Mouse (Mus musculus): Measurements from ENCODE around the gene Galk1.

Galk1 gene

DNA sequence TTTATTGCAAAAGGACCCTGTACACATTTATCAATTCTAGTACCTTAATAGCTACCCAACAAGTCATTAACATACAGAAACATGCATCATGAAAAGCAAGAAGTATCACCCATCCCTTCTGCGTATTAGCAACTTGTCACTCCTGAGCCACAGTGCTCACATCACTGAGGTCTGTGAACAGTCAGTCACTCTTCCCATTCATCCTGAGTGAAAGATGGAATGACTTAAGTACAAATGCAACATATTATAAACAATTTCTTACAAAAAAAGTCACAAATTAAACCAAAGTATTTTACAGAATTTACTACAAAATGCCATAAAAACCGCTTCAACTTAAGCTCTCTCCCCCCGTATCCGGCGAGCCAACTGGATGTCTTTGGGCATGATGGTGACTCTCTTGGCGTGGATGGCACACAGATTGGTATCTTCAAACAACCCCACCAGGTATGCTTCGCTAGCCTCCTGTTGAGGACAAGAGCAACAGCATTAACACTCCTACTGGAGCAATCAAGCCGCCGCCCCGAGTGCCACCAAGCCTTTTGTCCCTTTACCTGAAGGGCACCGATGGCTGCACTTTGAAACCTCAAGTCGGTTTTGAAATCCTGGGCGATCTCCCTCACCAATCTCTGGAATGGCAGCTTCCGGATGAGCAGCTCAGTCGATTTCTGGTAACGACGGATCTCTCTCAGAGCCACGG lies 10.7 kb upstream of the Galk1 start:
- POLR2A ChIA-PET = interaction anchor here (0.5 to 10.7 kb wide), 64 partner anchors 8 to 459 kb away, joined by 3 to 392 read pairs (median 14); partner anchors contain the start of genes Galk1 (in 4 of the 4), Recql5 (in 3 of the 4), Sap30bp (in 3 of the 4) and Grb2 (in 2 of the 4)

DNA sequence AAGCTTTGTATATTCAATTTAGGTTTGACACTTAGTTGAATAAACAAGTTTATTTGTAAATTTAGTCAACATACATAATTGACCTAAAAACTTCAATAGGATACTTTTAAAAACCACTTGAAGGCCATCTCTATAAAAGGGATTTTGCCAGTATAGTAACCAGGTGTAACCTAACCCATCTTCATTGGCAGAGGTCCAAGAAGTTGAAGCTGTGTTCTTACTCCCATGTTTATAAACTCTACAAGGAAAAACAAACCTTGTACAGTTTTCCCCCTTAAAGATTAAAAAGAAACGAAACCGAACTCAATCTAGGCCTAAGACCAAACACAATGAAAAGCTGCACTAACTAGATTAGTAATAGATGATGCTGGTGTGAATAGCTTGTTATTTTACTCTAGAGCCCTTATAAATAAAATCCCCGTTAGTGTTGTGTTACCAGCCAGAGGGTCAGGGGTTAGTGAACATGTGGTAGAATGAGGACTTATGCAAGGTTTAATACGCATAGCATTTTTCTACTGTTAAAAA lies 9.8 kb upstream of the Galk1 start:
- ChIA-PET POLR2A (interaction anchor here (0.7 to 10.7 kb wide), 35 partner anchors 8 to 394 kb away, joined by 3 to 392 read pairs (median 4); partner anchors contain the start of genes Galk1 (in 3 of the 4), Unk (in 3 of the 4), Recql5 (in 2 of the 4) and Sap30bp (in 2 of the 4)), CTCF (interaction anchor here in 1 of 4 experiments (0.5 kb wide), 1 partner anchor 424 kb away, joined by 3 read pairs; no protein-coding TSS in a partner anchor)

More for the DNA sequence above, 10.7 kb upstream of the Galk1 start:
- CTCF ChIA-PET = interaction anchor here in 2 of 4 experiments (0.6 to 1.8 kb wide), 2 partner anchors 35 to 385 kb away, joined by 3 read pairs; no protein-coding TSS in a partner anchor

DNA sequence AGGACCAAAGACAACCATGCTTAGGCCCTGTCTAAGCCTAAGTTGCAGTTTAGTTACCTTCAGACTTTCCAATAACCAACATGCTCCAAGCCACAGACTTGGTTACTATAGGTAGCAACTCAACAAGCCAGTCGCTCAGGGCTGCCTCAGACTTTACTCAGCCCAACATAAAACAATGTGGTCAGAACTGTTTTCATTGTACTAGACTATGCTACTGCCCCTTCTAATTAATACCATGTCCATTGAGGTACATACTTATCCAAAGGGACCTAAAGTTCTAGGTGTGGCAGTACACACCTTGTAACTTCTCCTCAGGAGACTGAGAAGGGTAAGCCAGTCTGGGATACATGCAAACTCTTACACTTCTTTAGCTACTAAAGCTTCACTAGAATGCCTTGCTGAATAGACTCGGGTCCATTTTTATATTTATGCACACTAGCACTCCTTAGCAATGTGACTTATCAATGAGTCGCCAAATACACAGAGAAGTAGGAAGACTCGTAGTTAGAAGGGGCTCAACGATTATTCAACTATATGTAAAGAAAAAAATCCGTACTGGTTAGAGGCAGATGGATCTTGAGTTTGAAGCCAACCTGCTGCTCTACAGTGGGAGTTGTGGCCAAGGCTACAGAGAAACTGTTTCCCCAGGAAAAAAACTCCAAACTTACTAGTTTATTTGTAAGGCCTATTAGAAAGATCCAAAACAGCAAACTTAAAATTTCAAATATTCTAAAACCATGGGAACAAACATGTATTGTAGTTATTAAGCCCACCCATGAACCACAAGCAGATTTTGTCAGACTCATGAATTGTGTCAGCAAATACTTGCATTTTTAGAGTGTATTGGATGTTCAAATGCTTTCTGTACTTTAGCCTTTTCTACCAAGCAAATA lies 9.1 kb upstream of the Galk1 start:
- ChIA-PET CTCF (interaction anchor here (0.5 to 1.9 kb wide), 10 partner anchors 10 to 425 kb away, joined by 3 to 11 read pairs (median 5); partner anchors contain the start of gene Itgb4 (in 1 of the 4)), POLR2A (interaction anchor here (0.6 to 10.7 kb wide), 67 partner anchors 9 to 1749 kb away, joined by 3 to 392 read pairs (median 4); partner anchors contain the start of genes Galk1 (in 4 of the 4), Recql5 (in 3 of the 4), Sap30bp (in 3 of the 4) and Unk (in 3 of the 4))

DNA sequence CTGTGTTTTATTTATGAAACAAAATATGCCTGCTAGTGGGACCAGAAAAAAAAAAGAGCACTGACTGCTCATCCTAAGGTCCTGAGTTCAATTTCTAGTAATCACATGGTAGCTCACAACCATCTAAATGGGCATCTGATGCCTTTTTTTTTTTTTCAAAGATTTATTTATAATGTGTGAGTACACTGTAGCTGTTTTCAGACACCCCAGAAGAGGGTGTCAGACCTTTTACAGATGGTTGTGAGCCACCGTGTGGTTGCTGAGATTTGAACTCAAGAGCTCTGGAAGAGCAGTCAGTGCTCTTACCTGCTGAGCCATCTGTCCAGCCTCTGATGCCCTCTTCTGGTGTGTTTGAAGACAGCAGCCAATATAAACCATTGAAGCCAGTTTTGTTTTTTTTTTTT lies 8.0 kb upstream of the Galk1 start:
- ChIA-PET POLR2A (interaction anchor here (0.6 to 10.7 kb wide), 73 partner anchors 8 to 1750 kb away, joined by 3 to 392 read pairs (median 3); partner anchors contain the start of genes Galk1 (in 4 of the 4), Unk (in 3 of the 4), Recql5 (in 2 of the 4) and Sap30bp (in 2 of the 4)), CTCF (interaction anchor here (0.6 to 2.3 kb wide), 28 partner anchors 9 to 483 kb away, joined by 3 to 11 read pairs (median 3); partner anchors contain the start of gene Itgb4 (in 1 of the 4))

DNA sequence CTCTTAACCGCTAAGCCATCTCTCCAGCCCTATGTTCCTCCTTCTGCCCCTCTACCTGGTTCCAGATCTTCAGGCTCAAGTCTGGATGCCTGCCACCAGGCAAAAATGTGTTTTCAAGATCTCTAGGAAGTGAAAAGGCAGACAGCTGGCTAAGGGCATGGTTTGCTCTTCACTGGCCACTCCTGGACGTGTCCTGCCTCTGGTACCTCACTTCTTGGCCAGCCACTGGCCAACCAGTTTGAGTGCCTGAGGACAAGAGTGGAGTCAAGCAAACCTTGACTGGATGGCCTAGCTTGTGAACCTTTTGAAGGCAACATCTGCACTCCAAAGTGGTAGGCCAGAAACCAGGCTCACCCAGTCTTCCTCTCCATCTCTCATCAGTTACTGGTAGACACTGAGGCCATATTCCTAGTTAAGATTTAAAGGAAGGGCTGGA lies 7.5 kb upstream of the Galk1 start:
- ChIA-PET POLR2A (interaction anchor here (0.6 to 10.7 kb wide), 51 partner anchors 8 to 407 kb away, joined by 3 to 392 read pairs (median 4); partner anchors contain the start of genes Galk1 (in 3 of the 4), Unk (in 3 of the 4), Fbf1 (in 1 of the 4) and Mif4gd (in 1 of the 4)), CTCF (interaction anchor here (0.6 to 2.3 kb wide), 16 partner anchors 9 to 426 kb away, joined by 3 to 9 read pairs (median 3); no protein-coding TSS in a partner anchor)

DNA sequence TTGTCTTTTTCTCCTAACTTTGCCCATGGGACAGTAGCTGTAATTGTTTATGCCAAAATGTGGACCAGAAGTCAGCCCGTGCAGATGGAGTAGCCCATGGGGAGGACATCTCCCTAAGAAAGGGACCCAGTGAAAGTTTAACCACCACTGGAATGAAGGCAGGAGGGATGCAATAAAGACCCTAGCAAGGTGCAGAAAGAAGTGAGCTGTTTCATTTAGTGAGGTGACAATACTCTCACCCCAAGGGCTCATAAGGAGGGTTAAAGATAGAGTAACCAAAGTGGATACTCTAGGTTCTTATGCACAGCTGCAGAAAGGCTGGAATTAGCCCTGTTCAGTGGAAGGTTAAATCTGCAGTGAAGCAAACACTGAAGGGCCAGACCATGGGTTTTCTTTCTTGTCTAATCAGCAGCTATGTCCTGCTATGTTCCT lies 6.9 kb upstream of the Galk1 start:
- CTCF ChIA-PET = interaction anchor here in 3 of 4 experiments (0.8 to 2.3 kb wide), 6 partner anchors 8 to 297 kb away, joined by 3 to 8 read pairs (median 4); no protein-coding TSS in a partner anchor
- POLR2A ChIA-PET = interaction anchor here (0.6 to 10.7 kb wide), 31 partner anchors 7 to 406 kb away, joined by 3 to 392 read pairs (median 4); partner anchors contain the start of genes Galk1 (in 3 of the 4), Unk (in 2 of the 4), Fbf1 (in 1 of the 4) and Mif4gd (in 1 of the 4)

DNA sequence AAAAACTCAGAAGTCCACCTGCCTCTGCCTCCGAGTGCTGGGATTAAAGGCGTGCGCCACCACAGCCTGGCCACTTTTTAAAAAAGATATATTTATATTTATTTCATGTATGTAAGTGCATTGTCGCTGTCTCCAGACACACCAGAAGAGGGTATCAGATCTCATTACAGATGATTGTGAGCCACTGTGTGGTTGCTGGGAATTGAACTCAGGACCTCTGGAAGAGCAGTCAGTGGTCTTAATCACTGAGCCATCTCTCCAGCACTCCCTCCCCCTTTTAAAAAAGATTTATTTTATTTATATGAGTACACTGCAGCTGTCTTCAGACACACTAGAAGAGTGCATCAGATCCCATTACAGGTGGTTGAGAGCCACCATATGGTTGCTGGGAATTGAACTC lies 6.3 kb upstream of the Galk1 start:
- POLR2A ChIA-PET = interaction anchor here (0.6 to 10.7 kb wide), 32 partner anchors 7 to 484 kb away, joined by 3 to 145 read pairs (median 4); partner anchors contain the start of genes Unk (in 2 of the 4), Fbf1 (in 1 of the 4), Galk1 (in 1 of the 4) and Mif4gd (in 1 of the 4)
- CTCF ChIA-PET = interaction anchor here (0.7 to 2.3 kb wide), 13 partner anchors 10 to 296 kb away, joined by 3 to 20 read pairs (median 5); partner anchors contain the start of gene Smim5 (in 2 of the 4)

DNA sequence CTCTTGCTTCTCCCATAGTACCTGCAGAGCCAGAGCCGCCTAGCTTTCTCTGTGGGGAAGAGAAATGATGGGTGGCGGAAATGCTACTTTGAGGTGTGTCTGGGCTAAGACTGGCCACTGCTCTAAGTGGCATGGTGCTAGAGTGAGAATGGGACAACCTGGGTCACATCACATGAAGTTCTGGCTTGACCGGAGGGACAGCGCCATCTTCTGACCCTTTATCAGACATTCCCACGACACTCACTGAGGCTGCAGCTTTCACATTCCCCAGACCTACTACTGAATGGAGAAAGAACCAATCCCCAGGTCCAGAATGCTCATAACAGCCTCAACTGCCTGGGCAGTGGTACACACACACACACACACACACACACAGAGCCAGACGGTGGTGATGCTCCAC lies 5.6 kb upstream of the Galk1 start:
- ChIA-PET POLR2A (interaction anchor here (0.5 to 10.7 kb wide), 50 partner anchors 10 to 483 kb away, joined by 3 to 145 read pairs (median 4); partner anchors contain the start of genes Unk (in 2 of the 4), Mif4gd (in 1 of the 4), Mrpl38 (in 1 of the 4) and Recql5 (in 1 of the 4)), CTCF (interaction anchor here (0.5 to 2.4 kb wide), 45 partner anchors 9 to 457 kb away, joined by 3 to 21 read pairs (median 4); partner anchors contain the start of genes Smim5 (in 2 of the 4), Recql5 (in 1 of the 4) and Sap30bp (in 1 of the 4))

DNA sequence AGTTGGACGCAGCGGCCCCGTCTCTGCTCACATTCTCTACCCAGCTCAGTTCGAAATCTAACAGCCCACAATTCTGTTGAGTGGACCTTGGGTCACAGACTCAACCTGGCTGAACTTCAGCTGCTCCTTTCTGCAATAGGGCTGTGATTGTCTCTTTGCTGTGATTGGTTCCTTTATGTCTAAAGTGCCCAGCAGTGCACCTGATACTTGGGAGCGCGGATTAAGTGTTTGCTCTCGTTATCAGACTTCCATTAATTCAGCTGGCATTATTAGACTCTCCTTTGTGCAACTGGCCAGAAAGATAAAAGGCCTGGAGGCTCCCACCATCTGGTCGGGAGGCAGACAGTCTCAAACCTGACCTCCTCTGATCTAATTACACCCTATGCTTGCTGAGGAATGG lies 2.3 kb upstream of the Galk1 start:
- ChIA-PET CTCF (interaction anchor here in 1 of 4 experiments (0.6 to 0.8 kb wide), 2 partner anchors 26 to 520 kb away, joined by 3 to 4 read pairs; no protein-coding TSS in a partner anchor), POLR2A (interaction anchor here in 3 of 4 experiments (0.9 to 13.1 kb wide), 9 partner anchors 8 to 307 kb away, joined by 3 to 392 read pairs (median 10); partner anchors contain the start of genes Grb2 (in 1 of the 3) and Unk (in 1 of the 3))

DNA sequence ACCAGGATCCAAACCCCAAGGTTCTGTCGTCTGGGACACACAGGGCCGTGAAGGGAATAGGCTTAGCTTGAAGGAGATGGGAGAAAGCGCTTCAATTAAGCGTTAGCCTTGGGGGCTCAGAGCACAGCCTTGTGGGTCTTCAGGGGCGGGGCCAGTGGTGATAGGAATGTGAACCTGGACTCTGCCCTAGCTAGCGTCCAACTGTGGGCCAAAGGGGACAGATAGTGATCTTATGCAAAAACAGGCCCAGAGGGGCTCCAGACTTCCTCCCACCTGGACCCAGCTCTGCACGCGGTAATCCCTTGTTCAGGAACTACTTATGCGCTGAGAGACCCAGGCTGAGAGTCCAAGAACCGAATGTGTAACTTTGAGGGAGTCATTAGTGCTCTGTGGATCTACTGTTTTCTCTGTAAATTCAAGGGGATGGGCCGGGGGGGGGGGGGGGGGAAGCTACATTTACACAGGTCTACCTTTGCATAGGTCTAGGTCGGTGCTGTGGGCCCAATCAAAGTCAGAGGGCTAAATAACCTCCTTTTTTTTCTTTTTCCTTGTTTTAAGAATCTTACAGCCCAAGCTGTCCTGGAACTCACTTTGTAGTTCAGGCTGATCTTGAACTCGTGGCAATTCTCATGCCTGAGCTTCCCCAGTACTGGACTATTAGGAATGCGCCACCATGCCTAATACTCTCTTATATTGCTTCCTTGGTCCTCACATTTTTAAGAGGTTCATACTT lies 824 bp downstream of the Galk1 start:
- CTCF ChIA-PET = interaction anchor here (0.6 to 2.5 kb wide), 17 partner anchors 8 to 291 kb away, joined by 3 to 14 read pairs (median 5); partner anchors contain the start of genes Caskin2 (in 1 of the 4) and Mrpl38 (in 1 of the 4)
- POLR2A ChIA-PET = interaction anchor here (0.5 to 13.1 kb wide), 74 partner anchors 8 to 613 kb away, joined by 3 to 392 read pairs (median 4); partner anchors contain the start of genes Recql5 (in 2 of the 4), Sap30bp (in 2 of the 4), Unk (in 2 of the 4) and Grb2 (in 1 of the 4)

DNA sequence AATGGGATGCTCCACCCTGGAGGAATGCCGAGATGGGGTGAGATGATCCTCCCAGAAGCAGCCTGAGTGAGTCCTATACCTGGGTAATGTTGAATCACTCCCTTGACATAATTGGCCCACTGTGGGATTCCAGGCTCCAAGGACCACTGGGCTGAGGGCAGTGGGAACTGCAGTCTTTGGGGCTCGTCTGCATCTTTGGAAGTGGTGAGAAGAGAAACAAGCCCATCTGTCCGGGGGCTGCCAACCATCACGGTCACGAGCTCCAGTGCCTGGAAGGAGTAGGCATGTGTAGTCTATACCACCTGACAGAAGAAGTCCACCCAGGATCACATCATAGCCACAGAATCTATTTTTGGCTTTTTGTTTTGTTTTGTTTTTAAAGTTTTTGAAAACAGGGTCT lies 1.6 kb downstream of the Galk1 start:
- POLR2A ChIA-PET = interaction anchor here (0.6 to 13.1 kb wide), 23 partner anchors 9 to 613 kb away, joined by 3 to 392 read pairs (median 6); partner anchors contain the start of genes Unk (in 2 of the 4), Recql5 (in 1 of the 4) and Sap30bp (in 1 of the 4)
- CTCF ChIA-PET = interaction anchor here in 3 of 4 experiments (0.6 to 2.5 kb wide), 8 partner anchors 9 to 197 kb away, joined by 3 to 14 read pairs (median 4); partner anchors contain the start of gene Caskin2 (in 1 of the 3)

DNA sequence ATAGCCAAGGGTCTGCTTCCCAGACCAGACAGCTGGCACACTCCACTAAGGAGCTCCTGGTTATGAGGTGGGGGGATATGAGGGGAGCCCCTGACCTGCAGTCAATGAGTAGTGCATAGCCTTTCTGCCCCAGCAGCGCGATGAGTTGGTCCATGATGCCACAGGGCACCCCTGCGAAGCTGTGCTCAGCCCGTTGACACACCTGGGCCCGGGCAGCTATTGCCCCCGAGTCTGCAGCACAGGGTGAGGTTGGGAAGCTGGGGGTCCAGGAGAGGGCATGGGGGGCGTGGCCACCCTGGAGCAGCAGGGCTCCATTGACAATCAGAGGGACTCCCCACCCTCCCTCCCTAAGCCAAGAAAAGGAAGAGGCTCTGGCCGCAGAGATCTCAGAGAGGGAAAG lies 2.4 kb downstream of the Galk1 start:
- POLR2A ChIA-PET = interaction anchor here in 3 of 4 experiments (0.5 to 13.1 kb wide), 19 partner anchors 9 to 141 kb away, joined by 3 to 392 read pairs (median 4); no protein-coding TSS in a partner anchor
- CTCF ChIA-PET = interaction anchor here (0.5 to 1.8 kb wide), 7 partner anchors 8 to 582 kb away, joined by 3 to 6 read pairs (median 4); no protein-coding TSS in a partner anchor

DNA sequence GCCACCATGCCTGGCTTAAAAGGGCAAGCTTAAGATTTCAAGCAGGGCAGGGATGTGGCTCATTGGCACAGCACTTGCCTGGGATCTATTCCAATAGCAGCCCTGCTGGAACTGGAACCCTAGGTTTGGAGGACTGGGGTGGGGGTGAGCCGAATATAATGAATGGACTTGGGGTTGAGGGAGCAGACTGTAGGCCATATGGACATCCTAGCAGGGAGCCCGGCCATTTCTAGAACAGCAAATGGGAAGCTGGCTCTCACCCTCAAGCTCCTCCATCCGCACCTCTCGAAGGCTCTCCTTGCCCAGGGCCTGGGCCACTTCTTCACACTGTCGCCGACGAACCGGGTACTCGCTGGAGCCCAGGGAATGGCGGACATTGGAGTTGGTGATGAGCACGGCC lies 2.9 kb downstream of the Galk1 start:
- CTCF ChIA-PET = interaction anchor here in 3 of 4 experiments (0.5 to 1.8 kb wide), 6 partner anchors 8 to 217 kb away, joined by 3 to 6 read pairs (median 4); no protein-coding TSS in a partner anchor
- POLR2A ChIA-PET = interaction anchor here in 3 of 4 experiments (0.5 to 13.1 kb wide), 18 partner anchors 9 to 190 kb away, joined by 3 to 392 read pairs (median 4); partner anchors contain the start of gene Unk (in 1 of the 3)

DNA sequence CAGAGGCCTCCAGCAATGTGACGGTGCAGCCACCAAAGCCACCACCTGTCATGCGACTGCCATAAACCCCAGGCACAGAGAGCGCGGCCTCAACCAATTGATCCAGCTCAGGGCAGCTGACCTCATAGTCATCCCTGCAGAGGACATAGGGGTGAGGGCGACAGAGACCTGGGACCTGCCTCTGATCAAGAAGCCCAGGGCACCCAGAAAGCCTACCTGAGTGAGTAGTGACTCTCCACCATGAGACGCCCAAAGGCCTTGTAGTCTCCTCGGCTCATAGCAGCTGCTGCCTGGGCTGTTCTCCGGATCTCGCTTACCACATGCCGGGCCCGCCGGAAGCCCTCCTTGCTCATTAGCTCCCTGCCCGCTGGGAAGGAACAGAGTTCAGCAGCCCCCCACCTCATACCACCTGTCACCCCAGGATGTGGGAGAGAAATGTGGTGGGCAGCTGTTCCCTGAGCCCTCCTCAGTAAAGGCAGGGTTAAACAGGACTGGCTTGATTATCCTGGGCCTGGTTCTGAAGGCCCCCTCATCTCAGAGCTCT lies 3.6 kb downstream of the Galk1 start:
- CTCF ChIA-PET = interaction anchor here (0.6 to 1.8 kb wide), 17 partner anchors 9 to 363 kb away, joined by 3 to 7 read pairs (median 4); no protein-coding TSS in a partner anchor

DNA sequence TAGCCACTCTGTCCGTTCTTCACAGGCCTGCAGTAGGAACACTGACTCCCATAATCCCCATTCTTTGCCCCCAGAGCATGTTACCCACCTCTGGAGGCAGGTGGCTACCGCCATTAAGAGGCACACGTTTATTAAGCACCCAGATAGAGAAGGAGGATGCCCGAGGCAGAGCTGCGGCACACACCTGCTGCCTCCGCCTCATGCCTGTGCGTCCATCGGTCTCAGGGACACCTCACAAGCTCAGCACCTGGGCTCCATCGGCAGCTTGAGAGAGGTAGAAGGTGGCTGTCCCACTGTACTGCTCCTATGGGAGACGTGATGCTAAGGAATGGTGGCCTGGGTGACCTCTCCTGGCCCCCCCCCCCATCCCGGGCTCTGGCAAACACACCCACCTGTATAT lies 4.1 kb downstream of the Galk1 start:
- POLR2A ChIA-PET = interaction anchor here (0.7 to 13.1 kb wide), 20 partner anchors 8 to 90 kb away, joined by 3 to 392 read pairs (median 4); partner anchors contain the start of gene Unk (in 1 of the 4)

More for the DNA sequence above, 3.6 kb downstream of the Galk1 start:
- POLR2A ChIA-PET = interaction anchor here (0.6 to 13.1 kb wide), 28 partner anchors 8 to 190 kb away, joined by 3 to 392 read pairs (median 3); partner anchors contain the start of gene Unk (in 1 of the 4)

More for the DNA sequence above, 4.1 kb downstream of the Galk1 start:
- CTCF ChIA-PET = interaction anchor here (0.6 to 1.6 kb wide), 16 partner anchors 9 to 363 kb away, joined by 3 to 8 read pairs (median 3); no protein-coding TSS in a partner anchor
